Mouse (Mus musculus) heart, adult 2 months (tissue): ENCODE data around the gene Tbrg4.

Source experiments
- CTCF ChIP-seq: fragments of 200-600 bp; IDR thresholded peaks from 2 replicates; pipeline ENCODE4 v1.8.1; 2022; ENCODE audit warnings: antibody characterized with exemption, mild to moderate bottlenecking, moderate library complexity
- EP300 ChIP-seq: fragments of 200-500 bp; IDR thresholded peaks from 2 replicates; pipeline ENCODE4 v1.6.1; 2011; ENCODE audit warnings: low read depth, low read length, control low read depth; ENCODE audit not compliant: insufficient read depth
- POLR2A ChIP-seq: fragments of 200-500 bp; IDR thresholded peaks from 2 replicates; pipeline ENCODE4 v1.6.1; 2011; ENCODE audit warnings: mild to moderate bottlenecking, low read depth, low read length, control low read depth; ENCODE audit not compliant: insufficient read depth

DNA sequence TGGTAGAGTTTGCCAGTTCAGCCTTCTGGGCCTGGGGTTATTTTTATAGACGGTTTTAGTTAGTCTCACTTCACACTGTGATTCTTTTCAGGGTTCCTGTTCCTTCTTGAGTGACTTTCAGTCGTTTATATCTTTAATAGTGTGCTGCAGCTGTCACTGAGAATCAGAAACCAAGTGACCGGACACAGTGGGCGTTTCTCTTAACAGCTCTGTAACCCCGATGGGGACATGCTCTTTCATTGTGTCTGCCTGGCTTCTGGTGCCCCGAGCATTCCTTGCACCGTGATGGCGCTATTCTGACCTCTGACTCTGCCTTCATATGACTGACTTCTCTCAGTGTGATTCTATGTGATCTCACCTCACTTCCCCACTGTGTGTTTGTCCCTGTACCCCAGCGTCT lies 43.2 kb upstream of the Tbrg4 start:
- TF ChIP-seq CTCF (no peak), POLR2A (no peak), EP300 (no peak)
